Mouse (Mus musculus): ENCODE measurements around the gene Olfr870.
"Not testable (repeated sequence)": the region's sequence is repeated elsewhere in the genome, so short reads cannot be mapped to it uniquely, and the experiment has no call there.

The Olfr870 gene

GRCm38 (mm10) chr9:20173957-20174356, at the start of gene Olfr870:
Gene Olfr870 (minus strand): TSS chr9:20174057.
- DNase-seq (ENCODE audit: low spot score): no peak

- DNase-seq (ENCODE audit: low spot score): no peak
Observed at GRCm38 (mm10) chr9:20211907-20212306, 38.0 kb upstream of the Olfr870 start, which contains the start of gene Olfr871. Gene Olfr871 (plus strand): TSS chr9:20212207.

- DNase-seq (ENCODE audit: low spot score): no peak
Observed at GRCm38 (mm10) chr9:20211477-20211876, 37.6 kb upstream of the Olfr870 start.

GRCm38 (mm10) chr9:20210812-20211211, 37.0 kb upstream of the Olfr870 start:
- DNase-seq (ENCODE audit: low spot score): no peak

- not testable (repeated sequence) for DNase-seq (ENCODE audit: low spot score)
Observed at GRCm38 (mm10) chr9:20203413-20203984, 29.6 kb upstream of the Olfr870 start.

- DNase-seq (ENCODE audit: low spot score): no peak
Observed at GRCm38 (mm10) chr9:20202131-20202530, 28.3 kb upstream of the Olfr870 start.

- DNase-seq (ENCODE audit: low spot score): no peak
Observed at GRCm38 (mm10) chr9:20179463-20179862, 5.6 kb upstream of the Olfr870 start.

- no peak for DNase-seq (ENCODE audit: low spot score)
Observed at GRCm38 (mm10) chr9:20149706-20150105, 24.2 kb downstream of the Olfr870 start.

GRCm38 (mm10) chr9:20128709-20129108, 45.1 kb downstream of the Olfr870 start, which contains the start of gene Olfr869:
Gene Olfr869 (plus strand): TSS chr9:20129009.
- no peak for DNase-seq (ENCODE audit: low spot score)
